Mouse (Mus musculus): ENCODE results near the gene Tet3. TPM values are rescaled to one million over a fixed set of nuclear protein-coding genes. Genes with fewer than 3 reads are reported as not detected.
A peak's percentile ranks its signal among the peaks of the same experiment; 100 is the strongest.

The Tet3 gene
- total and polyA plus RNA-seq, 2 experiments from 2014 or later: 27.7 to 49.4 TPM

DNA sequence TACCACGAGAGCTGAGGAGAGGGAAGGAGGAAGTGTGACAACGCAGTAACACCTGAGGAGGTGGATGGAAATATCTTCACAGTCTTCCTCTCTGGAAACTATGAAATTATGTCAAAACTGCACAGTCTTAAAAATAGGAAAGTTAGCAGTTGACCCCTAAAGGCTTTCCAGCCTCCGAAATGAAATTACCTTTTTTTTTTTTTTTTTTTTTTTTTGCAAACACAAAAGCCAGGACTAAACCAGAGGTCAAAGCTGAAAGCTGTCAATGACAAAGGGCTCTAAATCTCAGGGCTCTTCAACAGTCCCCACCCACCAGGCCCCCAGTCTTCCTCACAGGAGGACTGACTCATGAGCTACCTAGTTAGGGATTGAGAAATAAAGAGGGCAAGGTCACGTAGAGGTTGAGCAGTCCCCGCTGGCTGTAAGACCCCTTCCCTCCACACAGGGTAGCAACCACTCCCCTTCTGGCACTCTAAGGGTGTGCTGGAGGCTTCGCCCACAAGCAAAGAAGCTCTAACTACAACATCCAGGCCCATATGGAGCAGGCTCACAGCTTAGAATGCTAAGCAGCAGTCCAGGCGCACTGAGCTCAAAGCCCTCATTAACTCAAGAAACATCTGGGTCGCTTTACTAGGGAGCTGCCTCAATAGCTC lies 35.4 kb downstream of the Tet3 start:
- 37% methylated on average over 8 of the region's 8 CpGs for WGBS

DNA sequence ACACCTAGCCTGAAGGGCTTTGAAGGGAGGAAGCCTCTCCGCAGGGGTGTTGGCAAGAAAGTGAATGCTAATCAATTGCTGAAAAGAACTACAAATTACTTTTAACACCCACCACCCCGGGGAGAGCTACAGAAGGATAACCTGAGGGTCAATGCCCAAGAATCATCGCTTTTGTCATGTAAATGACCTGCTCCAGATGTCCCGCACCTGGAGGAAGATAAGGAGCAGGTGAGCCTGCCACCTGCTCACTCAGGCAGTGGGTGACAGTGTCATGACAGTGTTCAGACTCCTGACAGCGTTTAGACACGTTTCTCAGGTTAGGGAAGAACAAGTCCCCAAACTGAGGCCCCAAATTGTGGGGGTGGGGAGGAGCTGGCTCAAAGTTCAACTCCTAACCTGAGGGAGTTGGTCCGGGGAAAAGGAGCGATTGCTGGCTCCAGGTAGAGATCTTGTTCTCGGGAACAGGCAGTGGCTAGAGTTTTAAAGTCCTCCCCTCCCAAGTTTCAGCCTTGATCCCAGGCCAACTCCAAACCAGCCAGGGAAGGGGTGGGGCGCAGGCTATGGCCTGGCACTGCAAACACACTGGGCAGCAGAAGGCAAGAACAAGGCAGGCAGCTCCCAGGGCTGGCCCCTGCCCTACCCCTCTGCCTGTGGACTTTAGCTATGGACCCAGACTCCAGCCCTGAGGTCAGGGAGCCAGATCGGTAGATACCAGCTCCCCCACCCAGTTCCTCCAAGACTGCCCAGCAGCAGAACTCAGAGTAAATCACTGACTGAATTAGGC lies 36.8 kb downstream of the Tet3 start:
- 20% methylated on average over 11 of the region's 11 CpGs for WGBS
- Histone ChIP-seq H3K36me3 (ENCODE audit: insufficient read depth) (0 out of 2 replicates have a peak, but pooled peaks cover 6% of the 10 kb centered on the region), H3K4me1 (ENCODE audit: insufficient read depth) (no peaks in the 10 kb centered on the region; the same call in 1 of the 2 replicates), H3K9me3 (ENCODE audit: low read length) (no peaks in the 10 kb centered on the region), H3K4me2 (ENCODE audit: low read depth) (no peak overlapping the region), H3K4me3 (ENCODE audit: low read depth, low read length) (no peak overlapping the region), H3K9ac (no peak overlapping the region), H3K27ac (ENCODE audit: low read depth, low read length) (no peak overlapping the region), H3K27me3 (ENCODE audit: insufficient read depth, low read length) (no peaks in the 10 kb centered on the region)
- TF ChIP-seq CTCF (IDR thresholded peaks at IDR 0.05; ENCODE audit: low read depth): no peak
- DNase-seq (no peak), ATAC-seq (no peak)

More for the DNA sequence above, 35.4 kb downstream of the Tet3 start:
- Histone ChIP-seq H3K4me1 (ENCODE audit: insufficient read depth) (peaks cover 11% of the 10 kb centered on the region), H3K27me3 (ENCODE audit: insufficient read depth, low read length) (no peaks in the 10 kb centered on the region), H3K27ac (ENCODE audit: low read depth, low read length) (no peak overlapping the region), H3K9ac (no peak overlapping the region; the same call in 1 of the 2 replicates), H3K36me3 (ENCODE audit: insufficient read depth) (0 out of 2 replicates have a peak, but pooled peaks cover 7% of the 10 kb centered on the region), H3K4me2 (ENCODE audit: low read depth) (no peak overlapping the region), H3K4me3 (ENCODE audit: low read depth, low read length) (no peak overlapping the region), H3K9me3 (ENCODE audit: low read length) (no peaks in the 10 kb centered on the region)
- DNase-seq: no peak
- peak; percentile 30; the same call in 1 of the 2 replicates for ATAC-seq
- TF ChIP-seq CTCF (IDR thresholded peaks at IDR 0.05; ENCODE audit: low read depth): no peak

DNA sequence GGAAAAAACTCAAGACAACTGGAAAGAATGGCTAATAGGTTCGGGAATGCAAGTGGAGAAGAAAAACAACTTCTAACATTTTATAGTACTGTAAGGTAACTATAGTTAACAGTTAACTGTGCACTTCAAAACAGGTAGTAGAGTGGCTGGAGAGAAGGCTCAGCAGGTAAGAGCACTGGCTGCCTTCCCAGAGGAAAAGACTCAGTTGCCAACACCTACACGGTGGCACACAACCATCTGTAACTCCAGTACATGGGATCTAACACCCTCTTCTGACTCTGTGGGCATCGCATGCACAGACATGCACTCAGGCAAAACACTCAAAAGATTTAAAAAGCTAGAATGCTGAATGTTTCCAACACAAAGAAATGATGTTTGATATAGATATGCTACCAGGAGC lies 39.4 kb downstream of the Tet3 start:
- Histone ChIP-seq H3K9ac (no peak overlapping the region), H3K9me3 (ENCODE audit: low read length) (no peaks in the 10 kb centered on the region), H3K4me3 (ENCODE audit: low read depth, low read length) (no peak overlapping the region), H3K4me2 (ENCODE audit: low read depth) (no peak overlapping the region), H3K27ac (ENCODE audit: low read depth, low read length) (no peak overlapping the region), H3K4me1 (ENCODE audit: insufficient read depth) (peaks cover 4% of the 10 kb centered on the region; the same call in 1 of the 2 replicates), H3K27me3 (ENCODE audit: insufficient read depth, low read length) (no peaks in the 10 kb centered on the region), H3K36me3 (ENCODE audit: insufficient read depth) (no peaks in the 10 kb centered on the region)
- no peak for TF ChIP-seq CTCF (IDR thresholded peaks at IDR 0.05; ENCODE audit: low read depth)
- no peak for DNase-seq
- no peak for ATAC-seq
- 77% methylated on average over 3 of the region's 3 CpGs for WGBS

GRCm38 (mm10) chr6:83417531-83417930 lies 41.4 kb downstream of the Tet3 start:
- no peak overlapping the region for H3K4me3 ChIP-seq (ENCODE audit: low read depth, low read length)
- DNase-seq (no peak), ATAC-seq (no peak)
- H3K27me3 ChIP-seq (ENCODE audit: insufficient read depth, low read length): no peaks in the 10 kb centered on the region
- no peak overlapping the region for H3K4me2 ChIP-seq (ENCODE audit: low read depth)
- no peaks in the 10 kb centered on the region for H3K36me3 ChIP-seq (ENCODE audit: insufficient read depth)
- no peaks in the 10 kb centered on the region for H3K9me3 ChIP-seq (ENCODE audit: low read length)
- 74% methylated on average over 3 of the region's 3 CpGs for WGBS
- H3K9ac ChIP-seq: no peak overlapping the region
- no peak overlapping the region for H3K27ac ChIP-seq (ENCODE audit: low read depth, low read length)
- TF ChIP-seq CTCF (IDR thresholded peaks at IDR 0.05; ENCODE audit: low read depth): no peak
- peaks cover 13% of the 10 kb centered on the region for H3K4me1 ChIP-seq (ENCODE audit: insufficient read depth)

DNA sequence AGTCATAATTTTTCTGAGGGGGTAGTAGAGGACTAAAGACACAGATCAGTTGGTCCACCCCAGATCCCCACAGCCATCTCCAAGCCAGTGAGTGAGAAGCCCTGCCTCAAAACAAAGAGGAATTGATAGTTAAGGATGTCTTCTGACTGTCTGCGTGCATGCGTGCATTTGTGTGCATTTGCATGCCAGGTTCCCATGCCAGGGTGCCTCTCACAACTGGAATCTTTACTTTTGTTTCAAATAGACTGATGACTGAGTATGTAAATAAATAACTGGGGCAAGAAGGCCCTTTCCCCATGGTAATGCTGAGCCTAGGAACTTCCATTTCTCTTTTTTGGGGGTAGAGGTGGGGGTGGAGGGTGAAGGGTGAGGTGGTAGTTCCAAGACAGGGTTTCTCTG lies 41.8 kb downstream of the Tet3 start:
- Histone ChIP-seq H3K4me2 (ENCODE audit: low read depth) (no peak overlapping the region), H3K9me3 (ENCODE audit: low read length) (no peaks in the 10 kb centered on the region), H3K4me1 (ENCODE audit: insufficient read depth) (peaks cover 13% of the 10 kb centered on the region), H3K36me3 (ENCODE audit: insufficient read depth) (no peaks in the 10 kb centered on the region), H3K27ac (ENCODE audit: low read depth, low read length) (no peak overlapping the region), H3K9ac (no peak overlapping the region), H3K27me3 (ENCODE audit: insufficient read depth, low read length) (no peaks in the 10 kb centered on the region), H3K4me3 (ENCODE audit: low read depth, low read length) (no peak overlapping the region)
- TF ChIP-seq CTCF (IDR thresholded peaks at IDR 0.05; ENCODE audit: low read depth): no peak
- no peak for DNase-seq
- WGBS: 67% methylated on average over 2 of the region's 2 CpGs
- no peak for ATAC-seq

GRCm38 (mm10) chr6:83416261-83417103 lies 42.4 kb downstream of the Tet3 start:
- Histone ChIP-seq H3K9ac (no peak overlapping the region), H3K4me3 (ENCODE audit: low read depth, low read length) (no peak overlapping the region), H3K36me3 (ENCODE audit: insufficient read depth) (no peaks in the 10 kb centered on the region), H3K9me3 (ENCODE audit: low read length) (no peaks in the 10 kb centered on the region), H3K4me2 (ENCODE audit: low read depth) (no peak overlapping the region), H3K27ac (ENCODE audit: low read depth, low read length) (0 out of 2 replicates have a peak overlapping the region, but pooled peaks have one; percentile 45), H3K4me1 (ENCODE audit: insufficient read depth) (peaks cover 13% of the 10 kb centered on the region), H3K27me3 (ENCODE audit: insufficient read depth, low read length) (no peaks in the 10 kb centered on the region)
- WGBS: 75% methylated on average over 3 of the region's 3 CpGs
- DNase-seq: no peak
- no peak for ATAC-seq
- no peak for TF ChIP-seq CTCF (IDR thresholded peaks at IDR 0.05; ENCODE audit: low read depth)

All from forebrain, postnatal 0 days (tissue).